ENCODE assay signal across 8 mouse cellular contexts in the genomic region with DNA sequence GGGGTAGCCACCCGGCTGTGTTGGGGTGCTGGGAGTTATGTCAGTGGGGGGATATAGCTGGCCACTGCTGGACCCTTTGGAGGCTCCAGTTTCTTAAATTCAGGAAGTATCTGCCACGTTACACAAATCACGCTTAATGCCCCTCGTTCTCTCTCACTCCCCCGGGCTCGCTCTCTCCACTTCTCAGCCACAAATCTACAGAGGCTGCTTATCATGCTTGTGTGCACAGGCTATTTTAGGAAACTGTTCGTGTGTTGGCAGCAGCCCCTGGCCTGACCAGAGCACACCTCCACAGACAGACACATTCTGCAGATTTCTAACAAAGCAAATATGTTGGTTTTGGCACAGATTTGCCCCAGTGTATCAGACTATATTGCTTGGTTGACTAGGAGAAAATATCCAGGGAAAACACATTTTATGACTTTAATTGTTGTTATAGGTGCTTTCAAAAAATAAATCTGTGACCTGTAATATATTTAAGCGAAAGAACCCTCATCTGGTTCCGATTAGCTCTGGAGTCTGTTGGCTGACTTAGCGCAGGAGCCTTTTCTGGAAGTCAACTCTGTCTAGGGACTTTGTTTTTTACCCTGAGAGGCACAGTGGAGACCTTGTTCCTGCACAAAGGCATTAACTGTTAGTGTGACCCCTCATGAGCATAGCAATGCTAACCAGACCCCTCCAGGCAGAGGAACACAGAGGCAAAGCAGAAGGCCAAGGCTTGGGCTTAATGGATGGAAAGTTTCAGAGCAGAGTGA. TPM values are rescaled to one million over a fixed set of nuclear protein-coding genes. Genes with fewer than 3 reads are reported as not detected.
DNase-seq lines count a peak whose midpoint lies in the region; ATAC-seq lines count a peak whose summit lies in the region.
"Had no signal": no experiment of that assay in that cellular context is flagged by ENCODE, and none has a peak within 500 bp of the region (broad histone marks: within the 10 kb centered on the region; RNA-seq: fewer than 3 reads in every experiment).

No protein-coding gene starts in this region.

- peaks cover 15% of the 10 kb centered on the region for H3K4me1 ChIP-seq in embryonic facial prominence, embryonic 15.5 days
- H3K4me1 ChIP-seq: neural tube, embryonic 12.5 days had no signal

- ATAC-seq in embryonic facial prominence, embryonic 15.5 days (ENCODE audit: insufficient number of reproducible peaks, low FRiP score, low TSS enrichment, low read depth): peak; percentile 76

- 22% methylated on average over 10 of the region's 10 CpGs for WGBS in embryonic facial prominence, embryonic 15.5 days

- DNase-seq in 3T3-L1 (ENCODE audit: low read depth, low spot score) (peak; percentile 87), MN1 (ENCODE audit: low spot score) (peak; percentile 15)
- DNase-seq in kidney, postnatal 10 days: peak; percentile 48
- no peak for DNase-seq in spleen, postnatal 10 days (ENCODE audit: low spot score in 2 of 2)
- no peak for DNase-seq in frontal cortex, adult 2 months (ENCODE audit: extremely low spot score in 1 of 2, low spot score in 1 of 2)
- DNase-seq in frontal cortex, postnatal 14 days (ENCODE audit: low spot score in 2 of 2): no peak

- no peak overlapping the region for H3K9ac ChIP-seq in embryonic facial prominence, embryonic 15.5 days
- H3K9ac ChIP-seq: neural tube, embryonic 12.5 days had no signal

- H3K9me3 ChIP-seq in embryonic facial prominence, embryonic 15.5 days (replicated peaks): no peaks in the 10 kb centered on the region
- H3K9me3 ChIP-seq: neural tube, embryonic 12.5 days had no signal

- H3K36me3 ChIP-seq in embryonic facial prominence, embryonic 15.5 days: no peaks in the 10 kb centered on the region
- H3K36me3 ChIP-seq: neural tube, embryonic 12.5 days had no signal

- peak overlapping the region; percentile 15; the same call in 1 of the 2 replicates for H3K4me2 ChIP-seq in embryonic facial prominence, embryonic 15.5 days (replicated peaks)
- H3K4me2 ChIP-seq: neural tube, embryonic 12.5 days had no signal

- no peaks in the 10 kb centered on the region for H3K27me3 ChIP-seq in embryonic facial prominence, embryonic 15.5 days
- H3K27me3 ChIP-seq: neural tube, embryonic 12.5 days had no signal

- no peak overlapping the region for H3K4me3 ChIP-seq in embryonic facial prominence, embryonic 15.5 days (replicated peaks)
- H3K4me3 ChIP-seq: neural tube, embryonic 12.5 days had no signal

- H3K27ac ChIP-seq in embryonic facial prominence, embryonic 15.5 days (replicated peaks): peak overlapping the region; percentile 75
- H3K27ac ChIP-seq: neural tube, embryonic 12.5 days had no signal

RNA-seq across cellular contexts. Expression of a gene that starts 51.2 kb away (rescaled TPM):
- polyA plus RNA-seq in embryonic facial prominence, embryonic 15.5 days (2015; fragmentation: Nextera tagmentation; extraction: Ambion mirVana): 0.20 TPM in 1 of 2 replicates, not detected in the other
- 0.95 and 0.98 TPM in 2 replicates for polyA plus RNA-seq in frontal cortex, adult 2 months (2012; rRNA removed)

RNA-seq across cellular contexts. Expression of a gene that starts 53.3 kb away (rescaled TPM):
- polyA plus RNA-seq in embryonic facial prominence, embryonic 15.5 days (2015; fragmentation: Nextera tagmentation; extraction: Ambion mirVana): 87.8 and 94.2 TPM in 2 replicates
- 137 and 141 TPM in 2 replicates for polyA plus RNA-seq in frontal cortex, adult 2 months (2012; rRNA removed)

Comparison
In these comparisons a context has a peak if more than half of its experiments do, and no peak if none do; other contexts are left out.
1. DNase-seq: peak in 3T3-L1 (single experiment), MN1 (single experiment) and kidney, postnatal 10 days (single experiment); none in spleen, postnatal 10 days (0 of 2), frontal cortex, adult 2 months (0 of 2) and frontal cortex, postnatal 14 days (0 of 2).